Mouse (Mus musculus) hindbrain, embryonic 15.5 days (tissue): ENCODE measurements around the gene Cxcr6. TPM values are rescaled to one million over a fixed set of nuclear protein-coding genes. Genes with fewer than 3 reads are reported as not detected.

ENCODE experiments used
- ATAC-seq: fragments of 200-750 bp; cut with Nextera tagmentation; 2 replicates; pipeline ENCODE4 v1.8.0; 2017; ENCODE audit warnings: low read depth, moderate number of reproducible peaks, moderate TSS enrichment; ENCODE audit not compliant: low FRiP score
- H3K27ac ChIP-seq: fragments of 300-500 bp; sonication (generic); replicated peaks from 2 replicates; pipeline ENCODE4 v1.5.1; 2015; ENCODE audit warnings: mild to moderate bottlenecking, inconsistent platforms
- H3K27me3 ChIP-seq: fragments of 300-500 bp; sonication (generic); 2 replicates; pipeline ENCODE4 v1.6.1; 2015; ENCODE audit warnings: control low read depth, inconsistent platforms
- H3K36me3 ChIP-seq: fragments of 300-500 bp; sonication (generic); 2 replicates; pipeline ENCODE4 v1.6.1; 2015; ENCODE audit warnings: control low read depth, inconsistent platforms
- H3K4me1 ChIP-seq: fragments of 300-500 bp; sonication (generic); replicated peaks from 2 replicates; pipeline ENCODE4 v1.6.1; 2015; ENCODE audit warnings: control low read depth, inconsistent platforms
- H3K4me2 ChIP-seq: fragments of 300-500 bp; sonication (generic); 2 replicates; pipeline ENCODE4 v1.6.1; 2015; ENCODE audit warnings: moderate library complexity, mild to moderate bottlenecking, inconsistent platforms
- H3K4me3 ChIP-seq: fragments of 300-500 bp; sonication (generic); 2 replicates; pipeline ENCODE4 v1.5.1; 2015; ENCODE audit warnings: mild to moderate bottlenecking, inconsistent platforms
- H3K9ac ChIP-seq: fragments of 300-500 bp; sonication (generic); 2 replicates; pipeline ENCODE4 v1.6.1; 2015; ENCODE audit warnings: inconsistent platforms
- H3K9me3 ChIP-seq: fragments of 300-500 bp; sonication (generic); 2 replicates; pipeline ENCODE4 v1.6.1; 2016; ENCODE audit warnings: control low read depth, inconsistent platforms
- WGBS: fragments of 180-500 bp; shearing (Covaris S2); methylation state at CpG from one replicate; pipeline ENCODE4 v1.1.7; 2015; 5-methylcytosine and 5-hydroxymethylcytosine counted together
- polyA plus RNA-seq: library from polyadenylated mRNA; unstranded; fragments of >200 nt; fragmentation: Nextera tagmentation; extraction: Ambion mirVana; gene quantifications from 2 replicates; pipeline ENCODE4 v1.2.1, GENCODE M21; 2015

The Cxcr6 gene
- polyA plus RNA-seq, 1 experiment from 2014 or later, result 0.25 TPM

GRCm38 (mm10) chr9:123796174-123796573, 10.1 kb upstream of the Cxcr6 start:
- Histone ChIP-seq H3K27me3 (no peaks in the 10 kb centered on the region), H3K27ac (no peak overlapping the region), H3K4me1 (no peaks in the 10 kb centered on the region), H3K36me3 (peaks cover 30% of the 10 kb centered on the region), H3K4me3 (no peak overlapping the region), H3K4me2 (no peak overlapping the region), H3K9me3 (no peaks in the 10 kb centered on the region), H3K9ac (no peak overlapping the region)
- 0 out of 2 replicates have a peak, but pooled peaks have one; percentile 30 for ATAC-seq
- 76% methylated on average over 3 of the region's 3 CpGs for WGBS

DNA sequence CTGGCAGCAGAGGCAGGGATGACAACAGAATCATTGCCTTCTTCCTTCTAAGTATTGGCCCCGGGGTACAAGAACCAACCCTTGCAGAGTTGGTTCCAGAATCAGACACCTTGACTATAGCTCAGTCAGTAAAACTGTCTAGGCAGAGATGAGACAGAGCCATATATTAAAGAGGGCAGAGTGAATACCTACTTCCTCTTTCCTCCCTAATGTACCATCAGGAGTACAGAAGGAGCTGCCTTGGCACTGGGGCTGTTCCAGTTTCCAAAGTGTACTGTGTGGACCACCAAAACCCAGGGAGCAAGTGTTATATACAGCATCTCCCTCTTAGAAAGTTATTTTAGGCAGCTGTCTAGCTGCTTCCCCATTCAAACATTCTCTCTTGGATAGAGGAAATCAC, 4.7 kb upstream of the Cxcr6 start:
- Histone ChIP-seq H3K36me3 (peaks cover 10% of the 10 kb centered on the region; the same call in 1 of the 2 replicates), H3K4me1 (no peaks in the 10 kb centered on the region), H3K9me3 (no peaks in the 10 kb centered on the region), H3K4me3 (no peak overlapping the region), H3K4me2 (no peak overlapping the region), H3K9ac (no peak overlapping the region), H3K27ac (no peak overlapping the region), H3K27me3 (no peaks in the 10 kb centered on the region)
- ATAC-seq, result no peak
- 95% methylated on average over 1 of the region's 1 CpGs for WGBS

DNA sequence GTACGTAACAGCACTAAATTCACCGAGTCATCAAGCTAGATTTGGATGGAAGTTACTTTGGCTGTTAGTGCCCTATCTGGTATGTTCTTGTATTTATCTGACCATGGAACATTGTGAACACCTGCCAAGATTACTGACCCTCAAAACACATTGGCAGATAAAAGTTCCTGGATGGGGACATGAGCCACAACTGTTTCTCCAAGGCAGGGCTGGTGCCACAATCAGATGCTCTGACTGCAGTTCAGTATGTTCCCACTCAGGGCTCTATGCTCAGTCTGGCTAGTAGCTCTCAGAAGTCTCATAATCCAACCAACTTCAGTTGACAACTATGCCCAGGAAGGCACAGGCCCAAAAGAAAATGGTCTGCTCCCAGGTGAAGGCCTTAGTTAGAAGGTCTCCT, 3.9 kb upstream of the Cxcr6 start:
- WGBS, result 95% methylated on average over 2 of the region's 2 CpGs
- Histone ChIP-seq H3K27ac (no peak overlapping the region), H3K9ac (no peak overlapping the region), H3K27me3 (no peaks in the 10 kb centered on the region), H3K9me3 (no peaks in the 10 kb centered on the region), H3K4me3 (no peak overlapping the region), H3K4me1 (no peaks in the 10 kb centered on the region), H3K36me3 (peaks cover 10% of the 10 kb centered on the region; the same call in 1 of the 2 replicates), H3K4me2 (no peak overlapping the region)
- ATAC-seq, result no peak

DNA sequence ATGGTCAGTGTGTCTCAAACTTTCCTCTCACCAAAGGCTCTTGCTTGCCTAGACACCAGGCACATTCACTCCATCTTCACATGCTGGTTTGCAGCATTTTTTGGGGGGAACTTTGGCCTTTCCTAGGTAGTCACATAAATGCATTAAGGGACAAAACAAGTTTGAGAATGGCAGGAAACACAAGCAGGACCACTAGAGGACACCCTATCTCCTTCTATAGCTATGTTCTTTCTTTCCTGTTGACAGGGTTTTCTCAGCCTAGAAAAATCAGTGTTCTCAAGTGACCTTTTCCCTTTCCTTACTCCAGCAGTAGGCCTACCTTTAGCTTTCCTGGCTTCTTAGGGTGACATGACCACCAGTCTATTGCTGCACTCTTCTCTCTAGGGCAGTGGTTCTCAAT, 3.4 kb upstream of the Cxcr6 start:
- no peaks in the 10 kb centered on the region for H3K9me3 ChIP-seq
- ATAC-seq, result no peak
- peaks cover 7% of the 10 kb centered on the region; the same call in 1 of the 2 replicates for H3K36me3 ChIP-seq

GRCm38 (mm10) chr9:123805241-123805640, 1.0 kb upstream of the Cxcr6 start:
- Histone ChIP-seq H3K9ac (no peak overlapping the region), H3K4me2 (no peak overlapping the region), H3K4me3 (no peak overlapping the region), H3K9me3 (no peaks in the 10 kb centered on the region), H3K27me3 (no peaks in the 10 kb centered on the region), H3K4me1 (no peaks in the 10 kb centered on the region), H3K36me3 (peaks cover 7% of the 10 kb centered on the region; the same call in 1 of the 2 replicates), H3K27ac (no peak overlapping the region)
- WGBS, result 91% methylated on average over 2 of the region's 2 CpGs
- ATAC-seq, result no peak

More for the DNA sequence above, 3.4 kb upstream of the Cxcr6 start:
- H3K9ac ChIP-seq, result no peak overlapping the region
- no peaks in the 10 kb centered on the region for H3K4me1 ChIP-seq
- H3K4me3 ChIP-seq, result no peak overlapping the region
- no peak overlapping the region for H3K27ac ChIP-seq
- H3K27me3 ChIP-seq, result no peaks in the 10 kb centered on the region
- no peak overlapping the region for H3K4me2 ChIP-seq

DNA sequence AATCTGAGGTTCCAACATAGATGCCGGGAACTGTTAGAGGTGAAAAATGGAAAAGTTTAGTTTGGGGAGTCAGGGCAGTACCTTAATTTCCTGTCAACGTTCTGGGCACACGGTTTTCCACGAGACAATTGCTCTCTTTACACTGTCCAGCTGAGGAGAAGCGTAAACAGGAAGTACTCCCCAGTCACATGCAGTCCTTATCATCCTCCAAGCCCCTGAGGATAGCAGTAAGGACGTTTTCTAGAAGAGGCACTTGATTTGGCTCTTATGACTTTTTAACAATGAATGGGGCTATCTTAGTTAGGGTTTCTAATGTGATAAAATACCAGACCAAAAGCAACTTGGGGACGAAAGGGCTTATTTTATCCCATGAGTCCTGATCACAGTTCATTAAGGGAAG, 2.3 kb downstream of the Cxcr6 start:
- H3K9me3 ChIP-seq, result no peaks in the 10 kb centered on the region

DNA sequence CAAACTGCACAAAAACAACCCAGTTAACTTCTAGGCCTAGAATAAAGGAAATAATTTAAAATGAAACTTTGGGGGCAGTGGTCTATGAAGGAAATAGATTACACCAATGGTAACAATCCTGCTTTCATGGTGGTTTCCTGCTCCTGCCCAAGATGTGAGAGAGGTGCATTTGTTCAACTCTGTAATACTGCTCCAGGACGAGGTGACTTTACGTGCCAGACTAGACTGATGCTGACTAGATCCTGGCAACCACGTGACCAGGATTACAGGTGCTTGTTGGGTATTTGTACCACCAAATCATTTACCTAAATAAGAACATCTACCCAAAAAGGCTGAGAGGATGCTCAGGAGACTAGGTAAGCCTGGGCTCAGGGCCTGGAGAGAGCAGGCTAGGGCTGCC, 5.6 kb downstream of the Cxcr6 start:
- no peaks in the 10 kb centered on the region for H3K4me1 ChIP-seq
- H3K4me3 ChIP-seq, result no peak overlapping the region
- peaks cover 6% of the 10 kb centered on the region; the same call in 1 of the 2 replicates for H3K36me3 ChIP-seq
- no peaks in the 10 kb centered on the region for H3K9me3 ChIP-seq
- H3K27ac ChIP-seq, result no peak overlapping the region
- no peaks in the 10 kb centered on the region for H3K27me3 ChIP-seq
- H3K9ac ChIP-seq, result no peak overlapping the region
- ATAC-seq, result no peak
- WGBS, result 91% methylated on average over 3 of the region's 3 CpGs
- no peak overlapping the region for H3K4me2 ChIP-seq

More for the DNA sequence above, 2.3 kb downstream of the Cxcr6 start:
- WGBS, result 82% methylated on average over 7 of the region's 7 CpGs
- no peak overlapping the region for H3K9ac ChIP-seq
- no peaks in the 10 kb centered on the region for H3K27me3 ChIP-seq
- H3K4me3 ChIP-seq, result no peak overlapping the region
- no peak overlapping the region for H3K27ac ChIP-seq
- no peaks in the 10 kb centered on the region for H3K4me1 ChIP-seq
- no peak overlapping the region for H3K4me2 ChIP-seq
- H3K36me3 ChIP-seq, result 0 out of 2 replicates have a peak, but pooled peaks cover 2% of the 10 kb centered on the region
- ATAC-seq, result no peak

- 76% methylated on average over 2 of the region's 2 CpGs for WGBS
Observed at GRCm38 (mm10) chr9:123814326-123814725, 8.1 kb downstream of the Cxcr6 start.

GRCm38 (mm10) chr9:123814821-123815220, 8.5 kb downstream of the Cxcr6 start:
- H3K27ac ChIP-seq, result no peak overlapping the region
- no peaks in the 10 kb centered on the region for H3K4me1 ChIP-seq
- peaks cover 20% of the 10 kb centered on the region for H3K36me3 ChIP-seq
- H3K9ac ChIP-seq, result no peak overlapping the region
- ATAC-seq, result no peak
- no peak overlapping the region for H3K4me3 ChIP-seq
- H3K27me3 ChIP-seq, result no peaks in the 10 kb centered on the region
- no peak overlapping the region for H3K4me2 ChIP-seq
- no peaks in the 10 kb centered on the region for H3K9me3 ChIP-seq
- WGBS, result 90% methylated on average over 4 of the region's 4 CpGs

More at GRCm38 (mm10) chr9:123814326-123814725, 8.1 kb downstream of the Cxcr6 start:
- Histone ChIP-seq H3K27ac (no peak overlapping the region), H3K4me1 (no peaks in the 10 kb centered on the region), H3K4me3 (no peak overlapping the region), H3K9me3 (no peaks in the 10 kb centered on the region), H3K36me3 (peaks cover 20% of the 10 kb centered on the region), H3K27me3 (no peaks in the 10 kb centered on the region), H3K9ac (no peak overlapping the region), H3K4me2 (no peak overlapping the region)
- ATAC-seq, result no peak

DNA sequence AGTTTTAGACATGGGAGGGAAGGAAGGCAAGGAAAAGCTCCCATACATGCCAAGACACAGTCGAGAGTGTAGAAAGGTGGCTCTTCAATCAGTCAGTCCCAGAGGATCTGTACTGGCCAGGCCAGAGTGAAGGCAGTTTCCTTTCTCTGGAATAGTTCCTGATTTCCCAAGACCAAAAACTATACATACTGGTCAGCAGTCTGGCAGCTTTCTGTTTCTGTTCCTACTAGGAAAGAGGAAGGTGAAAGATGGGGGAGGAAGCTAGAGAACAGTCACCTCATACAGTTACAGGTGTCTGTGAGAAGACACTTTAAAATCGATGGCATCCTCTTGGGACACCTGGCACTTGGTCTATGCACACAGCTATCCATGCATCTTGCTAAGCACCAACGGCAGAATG, 9.2 kb downstream of the Cxcr6 start:
- no peak overlapping the region for H3K4me3 ChIP-seq
- no peaks in the 10 kb centered on the region for H3K4me1 ChIP-seq
- no peak for ATAC-seq
- no peaks in the 10 kb centered on the region for H3K9me3 ChIP-seq
- WGBS, result 93% methylated on average over 3 of the region's 3 CpGs
- H3K27me3 ChIP-seq, result no peaks in the 10 kb centered on the region
- H3K27ac ChIP-seq, result no peak overlapping the region
- no peak overlapping the region for H3K4me2 ChIP-seq
- H3K9ac ChIP-seq, result no peak overlapping the region
- peaks cover 20% of the 10 kb centered on the region for H3K36me3 ChIP-seq

DNA sequence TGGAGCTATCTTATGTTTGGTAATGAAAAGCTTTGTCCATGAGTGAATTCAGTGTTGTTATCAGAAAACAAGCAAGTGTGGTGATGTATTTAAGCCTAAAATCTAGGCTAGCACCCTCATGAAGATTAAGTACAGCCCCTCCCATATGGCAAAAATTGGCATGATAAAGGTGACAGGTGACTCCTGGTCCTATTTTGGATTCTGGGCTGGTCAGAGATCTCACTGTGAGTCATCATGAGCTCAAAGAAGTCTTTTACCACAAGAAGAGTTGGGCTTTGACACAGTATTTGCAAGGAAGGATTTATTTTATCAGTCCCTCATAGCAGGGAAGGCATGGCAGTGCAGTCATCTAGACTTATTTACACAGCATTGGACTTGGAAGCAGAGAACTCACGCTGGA, 9.7 kb downstream of the Cxcr6 start:
- Histone ChIP-seq H3K4me3 (no peak overlapping the region), H3K27ac (no peak overlapping the region), H3K9ac (no peak overlapping the region), H3K36me3 (peaks cover 20% of the 10 kb centered on the region), H3K27me3 (no peaks in the 10 kb centered on the region), H3K9me3 (no peaks in the 10 kb centered on the region), H3K4me1 (no peaks in the 10 kb centered on the region), H3K4me2 (no peak overlapping the region)
- no peak for ATAC-seq
- 93% methylated on average over 1 of the region's 1 CpGs for WGBS

DNA sequence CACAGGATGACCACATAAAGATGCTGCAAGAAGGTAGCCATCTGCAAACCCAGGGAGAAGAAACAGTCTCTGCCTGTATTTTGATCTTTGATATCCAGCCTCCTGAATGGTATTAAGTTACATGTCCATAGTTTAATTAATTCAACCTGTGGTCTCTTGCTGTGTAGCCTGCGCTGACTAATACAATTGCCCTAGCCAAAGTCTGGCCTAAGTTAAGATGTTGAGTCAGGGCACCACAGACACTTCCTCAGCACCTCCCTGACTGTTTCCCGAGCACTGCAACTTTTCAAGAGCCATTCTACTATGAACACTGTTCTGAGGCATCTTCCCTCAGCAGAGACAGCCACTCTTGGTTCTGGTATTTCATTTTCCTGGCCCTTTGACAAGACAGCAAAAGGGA, 12.3 kb downstream of the Cxcr6 start:
- Histone ChIP-seq H3K4me1 (no peaks in the 10 kb centered on the region), H3K27me3 (no peaks in the 10 kb centered on the region), H3K36me3 (peaks cover 34% of the 10 kb centered on the region), H3K4me3 (no peak overlapping the region), H3K9ac (no peak overlapping the region), H3K27ac (no peak overlapping the region), H3K9me3 (no peaks in the 10 kb centered on the region), H3K4me2 (no peak overlapping the region)
- no peak for ATAC-seq
- 88% methylated on average over 2 of the region's 2 CpGs for WGBS

DNA sequence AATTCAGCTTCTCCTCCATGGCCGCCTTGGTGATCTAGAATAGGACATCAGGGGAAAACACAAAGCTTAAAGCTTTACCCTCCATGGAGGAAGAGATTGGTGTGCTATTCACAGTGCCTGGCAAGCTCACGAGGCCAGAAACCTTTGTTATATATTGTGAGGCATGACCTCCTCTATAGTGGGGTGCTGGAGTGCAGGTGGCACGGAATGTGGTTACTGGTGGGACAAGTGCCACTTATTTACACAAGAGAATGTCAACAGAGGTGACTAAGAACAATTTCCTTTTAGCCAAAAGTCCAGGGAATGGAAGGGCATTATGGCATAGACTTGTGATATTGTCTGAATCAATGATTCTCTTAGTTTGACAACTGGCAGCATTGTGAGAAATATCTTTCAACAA, 20.4 kb downstream of the Cxcr6 start:
- ATAC-seq, result no peak
- Histone ChIP-seq H3K27ac (no peak overlapping the region), H3K4me3 (no peak overlapping the region), H3K9me3 (no peaks in the 10 kb centered on the region), H3K27me3 (no peaks in the 10 kb centered on the region), H3K4me2 (no peak overlapping the region), H3K4me1 (no peaks in the 10 kb centered on the region), H3K36me3 (peaks cover 55% of the 10 kb centered on the region), H3K9ac (no peak overlapping the region)
- 93% methylated on average over 3 of the region's 3 CpGs for WGBS
